In genomic region chr2:158556225-158556624, GRCm38 (mm10) we compare ENCODE assay signal across 7 mouse cellular contexts. TPM values are rescaled to one million over a fixed set of nuclear protein-coding genes. Genes with fewer than 3 reads are reported as not detected.
DNase-seq lines count a peak whose midpoint lies in the region; ATAC-seq lines count a peak whose summit lies in the region.

No protein-coding gene starts in this region.

- H3K27ac ChIP-seq in limb, embryonic 10.5 days: no peak overlapping the region
- H3K27ac ChIP-seq in midbrain, embryonic 12.5 days (replicated peaks): peak overlapping the region; percentile 52; the same call in 1 of the 2 replicates

- DNase-seq in adrenal gland, postnatal 10 days: peak; percentile 85
- peak; percentile 68 for DNase-seq in embryo, embryonic 11 days
- DNase-seq in gastrocnemius, postnatal 4 days (ENCODE audit: low spot score in 2 of 2): peak; percentile 33 to 59
- peak; percentile 25 for DNase-seq in kidney, adult 11 months
- peak; percentile 84 for DNase-seq in limb, embryonic 10.5 days (ENCODE audit: low spot score)
- DNase-seq in spleen, adult 18-20 months: peak; percentile 40 to 78

- H3K36me3 ChIP-seq in limb, embryonic 10.5 days: no peaks in the 10 kb centered on the region
- no peaks in the 10 kb centered on the region for H3K36me3 ChIP-seq in midbrain, embryonic 12.5 days

- H3K4me3 ChIP-seq in limb, embryonic 10.5 days: peak overlapping the region; percentile 24
- peak overlapping the region; percentile 27 for H3K4me3 ChIP-seq in midbrain, embryonic 12.5 days

- WGBS in limb, embryonic 10.5 days: under 1% methylated on average over 20 of the region's 20 CpGs
- under 1% methylated on average over 17 of the region's 20 CpGs for WGBS in midbrain, embryonic 12.5 days

- H3K9me3 ChIP-seq in limb, embryonic 10.5 days (replicated peaks): no peaks in the 10 kb centered on the region
- no peaks in the 10 kb centered on the region for H3K9me3 ChIP-seq in midbrain, embryonic 12.5 days

- peak; percentile 28 for ATAC-seq in midbrain, embryonic 12.5 days (ENCODE audit: low FRiP score, low read depth)

- H3K4me1 ChIP-seq in limb, embryonic 10.5 days: peaks cover 14% of the 10 kb centered on the region
- H3K4me1 ChIP-seq in midbrain, embryonic 12.5 days: peaks cover 43% of the 10 kb centered on the region

- H3K9ac ChIP-seq in midbrain, embryonic 12.5 days (replicated peaks): 0 out of 2 replicates have a peak overlapping the region, but pooled peaks have one; percentile 24

- H3K27me3 ChIP-seq in limb, embryonic 10.5 days (ENCODE audit: low read depth, poor library complexity, severe bottlenecking): peaks cover 56% of the 10 kb centered on the region
- peaks cover 47% of the 10 kb centered on the region for H3K27me3 ChIP-seq in midbrain, embryonic 12.5 days

- peak overlapping the region; percentile 58 for H3K4me2 ChIP-seq in midbrain, embryonic 12.5 days (replicated peaks)

RNA-seq across cellular contexts. Expression of gene Arhgap40, which starts 43.6 kb away (rescaled TPM):
- total RNA-seq in adrenal gland, postnatal 10 days (2021): not detected
- total RNA-seq in gastrocnemius, postnatal 4 days (2021): not detected
- 0.16 TPM in 1 of 2 replicates, not detected in the other for polyA plus RNA-seq in limb, embryonic 10.5 days (2016; fragmentation: Nextera tagmentation; extraction: Ambion mirVana)
- polyA plus RNA-seq in midbrain, embryonic 12.5 days (2016; fragmentation: Nextera tagmentation; extraction: Ambion mirVana): 0.46 and 0.51 TPM in 2 replicates

RNA-seq across cellular contexts. Expression of gene Adig, which starts 53.8 kb away (rescaled TPM):
- total RNA-seq in adrenal gland, postnatal 10 days (2021): 100 to 1,000 TPM; 157 to 196 TPM
- total RNA-seq in gastrocnemius, postnatal 4 days (2021): 1 to 10 TPM; 6.8 to 7.6 TPM
- 0.35 TPM in 1 of 2 replicates, not detected in the other for polyA plus RNA-seq in limb, embryonic 10.5 days (2016; fragmentation: Nextera tagmentation; extraction: Ambion mirVana)
- not detected in 2 replicates for polyA plus RNA-seq in midbrain, embryonic 12.5 days (2016; fragmentation: Nextera tagmentation; extraction: Ambion mirVana)

RNA-seq across cellular contexts. Expression of gene Slc32a1, which starts 54.3 kb away (rescaled TPM):
- total RNA-seq in adrenal gland, postnatal 10 days (2021): not detected
- not detected for total RNA-seq in gastrocnemius, postnatal 4 days (2021)
- not detected in 2 replicates for polyA plus RNA-seq in limb, embryonic 10.5 days (2016; fragmentation: Nextera tagmentation; extraction: Ambion mirVana)
- 3.2 and 4.2 TPM in 2 replicates for polyA plus RNA-seq in midbrain, embryonic 12.5 days (2016; fragmentation: Nextera tagmentation; extraction: Ambion mirVana)

Comparison
In these comparisons a context has a peak if more than half of its experiments do, and no peak if none do; other contexts are left out.
1. DNase-seq: peak in every context shown above with its lines; median percentile 85 in adrenal gland, postnatal 10 days; 84 in limb, embryonic 10.5 days; 68 in embryo, embryonic 11 days; 59 in spleen, adult 18-20 months; 46 in gastrocnemius, postnatal 4 days; 25 in kidney, adult 11 months.
2. RNA of gene Adig, which starts 53.8 kb away (total RNA-seq): 157 to 196 TPM in adrenal gland, postnatal 10 days; 6.8 to 7.6 TPM in gastrocnemius, postnatal 4 days; every median in the first group is over 10 times any median in the second.